In the genomic region with DNA sequence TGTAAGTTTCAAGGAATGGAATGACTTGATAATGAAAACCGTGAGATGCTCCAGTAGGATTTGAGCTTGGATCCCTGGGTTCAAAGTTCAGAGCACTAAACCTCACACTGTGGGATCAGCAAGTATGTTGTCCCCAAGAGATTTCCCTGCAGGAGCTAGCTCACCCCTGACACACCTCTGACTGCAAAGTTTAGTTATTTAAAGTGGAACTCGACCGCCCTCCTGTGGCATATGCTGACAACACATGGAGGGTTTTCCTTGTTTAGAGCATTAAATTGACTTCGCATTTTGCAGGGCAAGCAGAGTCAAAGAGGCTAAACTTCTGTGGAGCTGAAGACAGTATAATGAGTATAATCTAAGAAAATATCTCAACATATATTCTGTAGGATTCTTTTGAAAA, we compare ENCODE assay signal across 13 mouse cellular contexts. TPM values are rescaled to one million over a fixed set of nuclear protein-coding genes. Genes with fewer than 3 reads are reported as not detected.
A peak's percentile ranks its signal among the peaks of the same experiment; 100 is the strongest.
DNase-seq lines count a peak whose midpoint lies in the region; ATAC-seq and TF ChIP-seq lines count a peak whose summit lies in the region.
"Not testable (repeated sequence)": the region's sequence is repeated elsewhere in the genome, so short reads cannot be mapped to it uniquely, and the experiment has no call there.
"Had no signal": no experiment of that assay in that cellular context is flagged by ENCODE, and none has a peak within 500 bp of the region (broad histone marks: within the 10 kb centered on the region; RNA-seq: fewer than 3 reads in every experiment).

No protein-coding gene starts in this region.

- not testable (repeated sequence) for H3K9me3 ChIP-seq in forebrain, embryonic 12.5 days; heart, embryonic 14.5 days (ENCODE audit: control insufficient read depth, low read length); intestine, embryonic 14.5 days (ENCODE audit: control insufficient read depth, low read length); limb, embryonic 13.5 days; lung, embryonic 14.5 days (ENCODE audit: low read depth, low read length); midbrain, embryonic 14.5 days (ENCODE audit: control insufficient read depth, low read length)

- no CpG with 5 or more reads among the region's 4 CpGs for WGBS in forebrain, embryonic 12.5 days
- WGBS in heart, embryonic 14.5 days: no CpG with 5 or more reads among the region's 4 CpGs
- WGBS in intestine, embryonic 14.5 days: no CpG with 5 or more reads among the region's 4 CpGs
- WGBS in limb, embryonic 13.5 days: no CpG with 5 or more reads among the region's 4 CpGs
- no CpG with 5 or more reads among the region's 4 CpGs for WGBS in lung, embryonic 14.5 days
- WGBS in midbrain, embryonic 14.5 days: no CpG with 5 or more reads among the region's 4 CpGs

- H3K27me3 ChIP-seq in forebrain, embryonic 12.5 days; heart, embryonic 14.5 days (ENCODE audit: control insufficient read depth, insufficient read depth, low read length); intestine, embryonic 14.5 days (replicated peaks; ENCODE audit: control insufficient read depth, insufficient read depth, low read length); limb, embryonic 13.5 days; lung, embryonic 14.5 days (ENCODE audit: insufficient read depth, low read length); midbrain, embryonic 14.5 days (ENCODE audit: control insufficient read depth, insufficient read depth, low read length): not testable (repeated sequence)

- H3K4me3 ChIP-seq in forebrain, embryonic 12.5 days (replicated peaks); heart, embryonic 14.5 days (ENCODE audit: control insufficient read depth in 1 of 2, insufficient read depth in 1 of 2, low read depth in 1 of 2, low read length in 2 of 2); intestine, embryonic 14.5 days (ENCODE audit: low read depth, low read length); limb, embryonic 13.5 days; lung, embryonic 14.5 days (ENCODE audit: low read depth, low read length); midbrain, embryonic 14.5 days (replicated peaks; ENCODE audit: low read depth, low read length): not testable (repeated sequence)

- H3K4me1 ChIP-seq in forebrain, embryonic 12.5 days; heart, embryonic 14.5 days (ENCODE audit: control insufficient read depth in 2 of 2, insufficient read depth in 2 of 2, low read length in 2 of 2); intestine, embryonic 14.5 days (replicated peaks; ENCODE audit: control insufficient read depth, insufficient read depth, low read length); limb, embryonic 13.5 days; lung, embryonic 14.5 days (ENCODE audit: insufficient read depth); midbrain, embryonic 14.5 days (ENCODE audit: control insufficient read depth, insufficient read depth, low read length): not testable (repeated sequence)

- H3K27ac ChIP-seq in forebrain, embryonic 12.5 days; heart, embryonic 14.5 days (replicated peaks in 1 of 2; ENCODE audit: control insufficient read depth in 1 of 2, insufficient read depth in 1 of 2, low read depth in 2 of 2, low read length in 2 of 2); intestine, embryonic 14.5 days (ENCODE audit: low read depth); limb, embryonic 13.5 days; lung, embryonic 14.5 days (ENCODE audit: low read depth); midbrain, embryonic 14.5 days (replicated peaks; ENCODE audit: low read depth, low read length): not testable (repeated sequence)

- DNase-seq in intestine, embryonic 14.5 days (ENCODE audit: low spot score); lung, embryonic 14.5 days; midbrain, embryonic 14.5 days: not testable (repeated sequence)

- ATAC-seq in activated CD4-positive, CD25-positive, alpha-beta regulatory T cell, adult 4 months: peak; percentile 76
- ATAC-seq in forebrain, embryonic 12.5 days (ENCODE audit: low FRiP score): peak; percentile 85
- ATAC-seq in heart, embryonic 14.5 days (ENCODE audit: insufficient number of reproducible peaks, insufficient read depth, low FRiP score, low read depth): 0 out of 2 replicates have a peak, but pooled peaks have one; percentile 38
- peak; percentile 74; the same call in 1 of the 2 replicates for ATAC-seq in intestine, embryonic 14.5 days (replicated peaks; ENCODE audit: low FRiP score, low TSS enrichment, low read depth)
- ATAC-seq in limb, embryonic 13.5 days (ENCODE audit: low FRiP score, low read depth): peak; percentile 81
- ATAC-seq in lung, embryonic 14.5 days (ENCODE audit: insufficient read depth): peak; percentile 86
- peak; percentile 76 for ATAC-seq in midbrain, embryonic 14.5 days (ENCODE audit: low FRiP score, low TSS enrichment)
- ATAC-seq in neutrophil, adult 5-6 weeks (ENCODE audit: extremely low read depth, insufficient number of reproducible peaks, low FRiP score, poor library complexity, severe bottlenecking): peak; percentile 89

- not testable (repeated sequence) for H3K4me2 ChIP-seq in forebrain, embryonic 12.5 days; heart, embryonic 14.5 days (ENCODE audit: low read length); intestine, embryonic 14.5 days (ENCODE audit: low read length); limb, embryonic 13.5 days (replicated peaks); lung, embryonic 14.5 days; midbrain, embryonic 14.5 days (ENCODE audit: low read length)

- not testable (repeated sequence) for TF ChIP-seq CTCF in lung, embryonic 14.5 days (IDR thresholded peaks at IDR 0.05; ENCODE audit: low read depth)

- H3K36me3 ChIP-seq in forebrain, embryonic 12.5 days (replicated peaks); heart, embryonic 14.5 days (ENCODE audit: control insufficient read depth, insufficient read depth, low read length); intestine, embryonic 14.5 days (ENCODE audit: control insufficient read depth, insufficient read depth, low read length); limb, embryonic 13.5 days; lung, embryonic 14.5 days (ENCODE audit: insufficient read depth); midbrain, embryonic 14.5 days (ENCODE audit: control insufficient read depth, insufficient read depth, low read length): not testable (repeated sequence)

- not testable (repeated sequence) for H3K9ac ChIP-seq in forebrain, embryonic 12.5 days; heart, embryonic 14.5 days (ENCODE audit: low read length); intestine, embryonic 14.5 days (ENCODE audit: low read length); limb, embryonic 13.5 days; lung, embryonic 14.5 days; midbrain, embryonic 14.5 days (replicated peaks; ENCODE audit: low read length)

RNA-seq across cellular contexts. Expression of gene Hist1h2bq, which starts 6.9 kb away (rescaled TPM):
- 1 to 10 TPM; 4.2 to 9.2 TPM for polyA plus RNA-seq in activated CD4-positive, CD25-positive, alpha-beta regulatory T cell, adult 4 months (2017; shearing (Covaris generic))
- 23.9 and 32.5 TPM in 2 replicates for polyA plus RNA-seq in forebrain, embryonic 12.5 days (2016; fragmentation: Nextera tagmentation; extraction: Ambion mirVana)
- 9.4 and 9.6 TPM in 2 replicates for polyA plus RNA-seq in heart, embryonic 14.5 days (2014; fragmentation: Nextera tagmentation; extraction: Ambion mirVana)
- polyA plus RNA-seq in intestine, embryonic 14.5 days (2014; fragmentation: Nextera tagmentation; extraction: Ambion mirVana): 19.9 and 23.4 TPM in 2 replicates
- 33.2 and 35.5 TPM in 2 replicates for polyA plus RNA-seq in limb, embryonic 13.5 days (2015; fragmentation: Nextera tagmentation; extraction: Ambion mirVana)
- 24.4 and 25.8 TPM in 2 replicates for polyA plus RNA-seq in lung, embryonic 14.5 days (2014; fragmentation: Nextera tagmentation; extraction: Ambion mirVana)
- polyA plus RNA-seq in midbrain, embryonic 14.5 days (2014; fragmentation: Nextera tagmentation; extraction: Ambion mirVana): 4.2 and 4.5 TPM in 2 replicates
- 71.6 and 96.6 TPM in 2 replicates for total RNA-seq in neutrophil, adult 5-6 weeks (2017)

RNA-seq across cellular contexts. Expression of gene Hist1h2ao, which starts 7.2 kb away (rescaled TPM):
- polyA plus RNA-seq in activated CD4-positive, CD25-positive, alpha-beta regulatory T cell, adult 4 months (2017; shearing (Covaris generic)): 1 to 10 TPM in 1 of 2 experiments, not detected in 1; 2.4 TPM
- not detected in 2 replicates for polyA plus RNA-seq in forebrain, embryonic 12.5 days (2016; fragmentation: Nextera tagmentation; extraction: Ambion mirVana)
- polyA plus RNA-seq in heart, embryonic 14.5 days (2014; fragmentation: Nextera tagmentation; extraction: Ambion mirVana): not detected in 2 replicates
- polyA plus RNA-seq in intestine, embryonic 14.5 days (2014; fragmentation: Nextera tagmentation; extraction: Ambion mirVana): 4.0 TPM in 1 of 2 replicates, not detected in the other
- not detected in 2 replicates for polyA plus RNA-seq in limb, embryonic 13.5 days (2015; fragmentation: Nextera tagmentation; extraction: Ambion mirVana)
- polyA plus RNA-seq in lung, embryonic 14.5 days (2014; fragmentation: Nextera tagmentation; extraction: Ambion mirVana): 1.9 TPM in 1 of 2 replicates, not detected in the other
- not detected in 2 replicates for polyA plus RNA-seq in midbrain, embryonic 14.5 days (2014; fragmentation: Nextera tagmentation; extraction: Ambion mirVana)
- 88.7 TPM in 1 of 2 replicates, not detected in the other for total RNA-seq in neutrophil, adult 5-6 weeks (2017)
- total RNA-seq: adrenal gland, postnatal 10 days; left cerebral cortex, postnatal 10 days had no signal
- polyA plus RNA-seq: forebrain, embryonic 10.5 days; thymus, adult 2 months had no signal

RNA-seq across cellular contexts. Expression of gene Hist1h4m, which starts 8.5 kb away (rescaled TPM):
- polyA plus RNA-seq in activated CD4-positive, CD25-positive, alpha-beta regulatory T cell, adult 4 months (2017; shearing (Covaris generic)): 1 to 10 TPM in 1 of 2 experiments, not detected in 1; 6.5 TPM
- not detected in 2 replicates for polyA plus RNA-seq in forebrain, embryonic 12.5 days (2016; fragmentation: Nextera tagmentation; extraction: Ambion mirVana)
- polyA plus RNA-seq in heart, embryonic 14.5 days (2014; fragmentation: Nextera tagmentation; extraction: Ambion mirVana): not detected in 2 replicates
- polyA plus RNA-seq in intestine, embryonic 14.5 days (2014; fragmentation: Nextera tagmentation; extraction: Ambion mirVana): not detected in 2 replicates
- not detected in 2 replicates for polyA plus RNA-seq in limb, embryonic 13.5 days (2015; fragmentation: Nextera tagmentation; extraction: Ambion mirVana)
- not detected in 2 replicates for polyA plus RNA-seq in lung, embryonic 14.5 days (2014; fragmentation: Nextera tagmentation; extraction: Ambion mirVana)
- not detected in 2 replicates for polyA plus RNA-seq in midbrain, embryonic 14.5 days (2014; fragmentation: Nextera tagmentation; extraction: Ambion mirVana)
- 341 and 383 TPM in 2 replicates for total RNA-seq in neutrophil, adult 5-6 weeks (2017)
- polyA plus RNA-seq: forebrain, embryonic 10.5 days; hindbrain, embryonic 10.5 days; thymus, adult 2 months had no signal

RNA-seq across cellular contexts. Expression of gene Hist1h2bp, which starts 15.8 kb away (rescaled TPM):
- polyA plus RNA-seq in activated CD4-positive, CD25-positive, alpha-beta regulatory T cell, adult 4 months (2017; shearing (Covaris generic)): not detected
- 3.0 and 5.2 TPM in 2 replicates for polyA plus RNA-seq in forebrain, embryonic 12.5 days (2016; fragmentation: Nextera tagmentation; extraction: Ambion mirVana)
- polyA plus RNA-seq in heart, embryonic 14.5 days (2014; fragmentation: Nextera tagmentation; extraction: Ambion mirVana): 0.38 and 0.58 TPM in 2 replicates
- 0.74 and 1.8 TPM in 2 replicates for polyA plus RNA-seq in intestine, embryonic 14.5 days (2014; fragmentation: Nextera tagmentation; extraction: Ambion mirVana)
- polyA plus RNA-seq in limb, embryonic 13.5 days (2015; fragmentation: Nextera tagmentation; extraction: Ambion mirVana): 3.3 TPM in 2 replicates
- 2.0 and 3.4 TPM in 2 replicates for polyA plus RNA-seq in lung, embryonic 14.5 days (2014; fragmentation: Nextera tagmentation; extraction: Ambion mirVana)
- polyA plus RNA-seq in midbrain, embryonic 14.5 days (2014; fragmentation: Nextera tagmentation; extraction: Ambion mirVana): not detected in 2 replicates
- 4.8 and 6.8 TPM in 2 replicates for total RNA-seq in neutrophil, adult 5-6 weeks (2017)

RNA-seq across cellular contexts. Expression of gene Hist1h2an, which starts 16.0 kb away (rescaled TPM):
- polyA plus RNA-seq in activated CD4-positive, CD25-positive, alpha-beta regulatory T cell, adult 4 months (2017; shearing (Covaris generic)): 10 to 100 TPM in 1 of 2 experiments, 1 to 10 TPM in 1; 2.0 to 11.5 TPM
- polyA plus RNA-seq in forebrain, embryonic 12.5 days (2016; fragmentation: Nextera tagmentation; extraction: Ambion mirVana): 13.9 and 15.0 TPM in 2 replicates
- 2.0 TPM in 1 of 2 replicates, not detected in the other for polyA plus RNA-seq in heart, embryonic 14.5 days (2014; fragmentation: Nextera tagmentation; extraction: Ambion mirVana)
- polyA plus RNA-seq in intestine, embryonic 14.5 days (2014; fragmentation: Nextera tagmentation; extraction: Ambion mirVana): 10.1 TPM in 1 of 2 replicates, not detected in the other
- 6.8 and 17.0 TPM in 2 replicates for polyA plus RNA-seq in limb, embryonic 13.5 days (2015; fragmentation: Nextera tagmentation; extraction: Ambion mirVana)
- 7.2 and 8.9 TPM in 2 replicates for polyA plus RNA-seq in lung, embryonic 14.5 days (2014; fragmentation: Nextera tagmentation; extraction: Ambion mirVana)
- 3.1 TPM in 1 of 2 replicates, not detected in the other for polyA plus RNA-seq in midbrain, embryonic 14.5 days (2014; fragmentation: Nextera tagmentation; extraction: Ambion mirVana)
- 46.4 and 80.8 TPM in 2 replicates for total RNA-seq in neutrophil, adult 5-6 weeks (2017)

Comparison
In these comparisons a context has a peak if more than half of its experiments do, and no peak if none do; other contexts are left out.
1. ATAC-seq: peak in every context shown above with its lines; median percentile 89 in neutrophil, adult 5-6 weeks; 86 in lung, embryonic 14.5 days; 85 in forebrain, embryonic 12.5 days; 81 in limb, embryonic 13.5 days; 76 in activated CD4-positive, CD25-positive, alpha-beta regulatory T cell, adult 4 months; 76 in midbrain, embryonic 14.5 days; 74 in intestine, embryonic 14.5 days; 38 in heart, embryonic 14.5 days.